Mouse (Mus musculus) lung, postnatal 0 days (tissue): ENCODE results near the gene Olfr574.

ENCODE experiments used
- CTCF ChIP-seq: IDR thresholded peaks from 2 replicates; pipeline ENCODE4 v1.5.1; 2016; ENCODE audit warnings: antibody characterized with exemption, mild to moderate bottlenecking
- EP300 ChIP-seq: IDR thresholded peaks from 2 replicates; pipeline ENCODE4 v1.6.1; 2016; ENCODE audit warnings: antibody characterized with exemption, mild to moderate bottlenecking, control low read depth

DNA sequence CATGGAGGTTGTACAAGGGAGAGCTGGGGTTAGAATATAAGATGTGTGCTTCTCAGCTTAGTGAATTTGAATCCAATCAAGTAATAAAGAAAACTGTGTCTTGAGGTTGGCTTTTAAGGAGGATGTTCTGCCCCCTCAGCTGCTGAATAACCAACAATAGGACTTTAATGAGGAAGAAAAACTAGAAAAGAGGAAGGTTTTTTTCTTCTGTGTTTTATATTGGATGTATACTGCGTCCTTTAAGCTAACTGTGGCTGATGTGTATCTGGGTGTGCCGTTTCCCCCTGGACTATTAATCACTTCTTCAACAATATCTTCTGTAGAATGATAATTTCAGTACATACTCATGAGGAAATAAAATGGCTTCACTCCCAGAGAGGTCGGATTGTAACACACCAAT is 21.2 kb upstream of the Olfr574 start:
- no peak for TF ChIP-seq CTCF
- TF ChIP-seq EP300, result no peak
